Mouse (Mus musculus) CD4-positive, CD25-positive, alpha-beta regulatory T cell, adult 4 months (primary cell): Measurements from ENCODE around the gene Cxcl13. TPM values are rescaled to one million over a fixed set of nuclear protein-coding genes. Genes with fewer than 3 reads are reported as not detected.

ENCODE experiments used
- ATAC-seq: one replicate; pipeline ENCODE4 v1.8.0; 2017
- polyA plus RNA-seq, 2 experiments: library from polyadenylated mRNA; unstranded; fragments of 100-300 nt; shearing (Covaris generic); gene quantifications; one replicate each; pipeline ENCODE4 v1.2.1; 2017

Gene Cxcl13
- polyA plus RNA-seq, 2 experiments from 2014 or later = not detected

GRCm38 (mm10) chr5:95991339-95992292, 34.9 kb downstream of the Cxcl13 start:
- ATAC-seq = no peak

GRCm38 (mm10) chr5:95997276-95997675, 40.5 kb downstream of the Cxcl13 start:
- ATAC-seq = no peak

GRCm38 (mm10) chr5:96003348-96003747, 46.6 kb downstream of the Cxcl13 start:
- ATAC-seq = no peak

DNA sequence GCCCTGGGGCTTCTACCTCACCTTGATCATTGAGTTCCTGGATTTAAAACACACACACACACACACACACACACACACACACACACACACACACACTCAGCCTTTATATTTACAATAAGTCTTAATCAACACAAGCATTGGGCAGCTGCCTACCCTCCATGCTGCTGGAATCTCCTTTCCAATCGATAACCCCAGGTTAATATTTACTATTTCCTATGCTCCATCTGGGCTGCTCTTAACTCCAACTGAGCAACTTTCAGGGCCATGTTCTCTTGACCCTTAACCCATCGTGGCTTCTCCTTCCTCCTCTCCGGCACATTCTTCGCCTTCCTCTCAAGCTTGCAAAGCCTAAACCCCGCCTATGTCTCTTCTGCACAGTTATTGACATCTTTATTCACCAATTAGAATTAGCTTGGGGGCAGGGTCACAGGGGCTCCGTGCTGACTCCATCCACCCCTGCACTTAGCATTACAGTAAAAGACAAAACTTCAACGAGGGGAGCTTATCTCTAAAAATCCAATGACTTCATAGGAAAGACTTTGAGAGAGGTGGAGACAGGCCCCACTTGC, 51.6 kb downstream of the Cxcl13 start:
- ATAC-seq = no peak

- ATAC-seq = no peak
These were observed 52.3 kb downstream of the Cxcl13 start for GRCm38 (mm10) chr5:96009076-96009475.

Other genes with a start within 250 kb of the Cxcl13 start
- gene Gm7978, start 220.8 kb upstream of the Cxcl13 start, polyA plus RNA-seq = not detected
- gene Gm7982, start 214.9 kb upstream of the Cxcl13 start, polyA plus RNA-seq = not detected
- not detected for gene E330014E10Rik, start 181.0 kb upstream of the Cxcl13 start, polyA plus RNA-seq
- gene Cnot6l, start 207.2 kb downstream of the Cxcl13 start, polyA plus RNA-seq = 10 to 100 TPM; 72.2 to 73.2 TPM